Mouse (Mus musculus): ENCODE results near the gene Osbpl7.
A peak's percentile ranks its signal among the peaks of the same experiment; 100 is the strongest.

Gene Osbpl7

GRCm38 (mm10) chr11:97050216-97050943, at the start of gene Osbpl7:
Gene Osbpl7 (plus strand): TSS chr11:97050628.
- DNase-seq (ENCODE audit: low read depth, low spot score), result peak; percentile 94

GRCm38 (mm10) chr11:97003170-97003569, 47.3 kb upstream of the Osbpl7 start:
- DNase-seq (ENCODE audit: low read depth, low spot score), result no peak

GRCm38 (mm10) chr11:97007093-97007794, 43.2 kb upstream of the Osbpl7 start:
- DNase-seq (ENCODE audit: low read depth, low spot score), result no peak

GRCm38 (mm10) chr11:97009198-97009790, 41.1 kb upstream of the Osbpl7 start:
- DNase-seq (ENCODE audit: low read depth, low spot score), result no peak

- DNase-seq (ENCODE audit: low read depth, low spot score), result no peak
These were observed 37.2 kb upstream of the Osbpl7 start, which contains the start of gene Sp6 for GRCm38 (mm10) chr11:97013121-97013670. Gene Sp6 (plus strand): TSS chr11:97013394.

- DNase-seq (ENCODE audit: low read depth, low spot score), result no peak
These were observed 32.5 kb upstream of the Osbpl7 start for GRCm38 (mm10) chr11:97017696-97018582.

GRCm38 (mm10) chr11:97018583-97019344, 31.7 kb upstream of the Osbpl7 start:
- no peak for DNase-seq (ENCODE audit: low read depth, low spot score)

- no peak for DNase-seq (ENCODE audit: low read depth, low spot score)
These were observed 31.1 kb upstream of the Osbpl7 start for GRCm38 (mm10) chr11:97019345-97019708.

GRCm38 (mm10) chr11:97021121-97021765, 29.2 kb upstream of the Osbpl7 start:
- DNase-seq (ENCODE audit: low read depth, low spot score), result no peak

GRCm38 (mm10) chr11:97021873-97022484, 28.4 kb upstream of the Osbpl7 start:
- DNase-seq (ENCODE audit: low read depth, low spot score), result peak; percentile 76

GRCm38 (mm10) chr11:97024977-97025376, 25.5 kb upstream of the Osbpl7 start:
- DNase-seq (ENCODE audit: low read depth, low spot score), result no peak

- peak; percentile 88 for DNase-seq (ENCODE audit: low read depth, low spot score)
These were observed 24.6 kb upstream of the Osbpl7 start for GRCm38 (mm10) chr11:97025721-97026344.

GRCm38 (mm10) chr11:97029686-97030417, 20.6 kb upstream of the Osbpl7 start, which contains the start of gene Scrn2:
Gene Scrn2 (plus strand): TSS chr11:97029938.
- DNase-seq (ENCODE audit: low read depth, low spot score), result peak; percentile 87

- no peak for DNase-seq (ENCODE audit: low read depth, low spot score)
These were observed 20.0 kb upstream of the Osbpl7 start for GRCm38 (mm10) chr11:97030426-97030825.

- DNase-seq (ENCODE audit: low read depth, low spot score), result no peak
These were observed 18.5 kb upstream of the Osbpl7 start for GRCm38 (mm10) chr11:97031977-97032376.

GRCm38 (mm10) chr11:97032499-97032898, 17.9 kb upstream of the Osbpl7 start:
- no peak for DNase-seq (ENCODE audit: low read depth, low spot score)

- DNase-seq (ENCODE audit: low read depth, low spot score), result no peak
These were observed 16.6 kb upstream of the Osbpl7 start for GRCm38 (mm10) chr11:97033781-97034180.

- DNase-seq (ENCODE audit: low read depth, low spot score), result peak; percentile 81
These were observed 14.3 kb upstream of the Osbpl7 start for GRCm38 (mm10) chr11:97036141-97036540.

Measured in brain, adult 2 months (tissue).